Mouse (Mus musculus) midbrain, embryonic 15.5 days (tissue): Measurements from ENCODE around the gene 4930442H23Rik. TPM values are rescaled to one million over a fixed set of nuclear protein-coding genes. Genes with fewer than 3 reads are reported as not detected.

Experiments
- ATAC-seq: fragments of 200-750 bp; cut with Nextera tagmentation; replicated peaks from 2 replicates; pipeline ENCODE4 v1.8.0; 2017; ENCODE audit warnings: moderate TSS enrichment
- H3K27ac ChIP-seq: fragments of 300-500 bp; sonication (generic); 2 replicates; pipeline ENCODE4 v1.5.1; 2015; ENCODE audit warnings: mild to moderate bottlenecking, inconsistent platforms
- H3K27me3 ChIP-seq: fragments of 300-500 bp; sonication (generic); replicated peaks from 2 replicates; pipeline ENCODE4 v1.6.1; 2015; ENCODE audit warnings: inconsistent platforms
- H3K36me3 ChIP-seq: fragments of 300-500 bp; sonication (generic); replicated peaks from 2 replicates; pipeline ENCODE4 v1.6.1; 2015; ENCODE audit warnings: inconsistent platforms
- H3K4me1 ChIP-seq: fragments of 300-500 bp; sonication (generic); 2 replicates; pipeline ENCODE4 v1.6.1; 2015; ENCODE audit warnings: inconsistent platforms
- H3K4me2 ChIP-seq: fragments of 300-500 bp; sonication (generic); 2 replicates; pipeline ENCODE4 v1.6.1; 2015; ENCODE audit warnings: inconsistent platforms, mild to moderate bottlenecking, moderate library complexity
- H3K4me3 ChIP-seq: fragments of 300-500 bp; sonication (generic); 2 replicates; pipeline ENCODE4 v1.5.1; 2015; ENCODE audit warnings: mild to moderate bottlenecking, inconsistent platforms
- H3K9ac ChIP-seq: fragments of 300-500 bp; sonication (generic); 2 replicates; pipeline ENCODE4 v1.6.1; 2015; ENCODE audit warnings: mild to moderate bottlenecking, inconsistent platforms
- H3K9me3 ChIP-seq: fragments of 300-500 bp; sonication (generic); 2 replicates; pipeline ENCODE4 v1.6.1; 2016; ENCODE audit warnings: inconsistent platforms
- WGBS: fragments of 180-500 bp; shearing (Covaris S2); methylation state at CpG from one replicate; pipeline ENCODE4 v1.1.7; 2015; ENCODE audit warnings: mixed read lengths; 5-methylcytosine and 5-hydroxymethylcytosine counted together
- polyA plus RNA-seq: library from polyadenylated mRNA; unstranded; fragments of >200 nt; fragmentation: Nextera tagmentation; extraction: Ambion mirVana; gene quantifications from 2 replicates; pipeline ENCODE4 v1.2.1, GENCODE M21; 2015

Gene 4930442H23Rik
- polyA plus RNA-seq, 1 experiment from 2014 or later = not detected

DNA sequence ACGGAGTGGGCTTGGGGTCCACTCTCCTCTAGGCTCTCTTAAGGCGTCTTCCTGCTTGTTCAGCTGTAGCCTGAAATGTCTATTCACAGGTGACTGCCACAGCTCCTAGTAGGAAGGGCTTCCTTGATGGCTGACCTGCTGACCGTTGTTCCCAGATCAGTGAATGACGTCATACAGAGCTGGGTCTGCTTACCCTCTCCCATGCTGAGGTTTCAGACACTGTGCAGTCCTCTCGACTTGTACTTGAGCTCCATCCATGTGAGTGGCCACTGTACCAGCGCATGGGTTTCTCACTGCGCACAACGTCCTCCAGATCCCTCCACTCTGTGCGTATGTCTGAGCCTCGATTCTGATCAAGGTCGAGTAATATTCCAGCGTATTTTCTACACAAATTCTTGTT lies 31.0 kb downstream of the 4930442H23Rik start:
- H3K27ac ChIP-seq = no peak overlapping the region
- 82% methylated on average over 12 of the region's 12 CpGs for WGBS
- no peaks in the 10 kb centered on the region for H3K27me3 ChIP-seq
- H3K4me1 ChIP-seq = no peaks in the 10 kb centered on the region
- peaks cover 58% of the 10 kb centered on the region for H3K36me3 ChIP-seq
- no peaks in the 10 kb centered on the region for H3K9me3 ChIP-seq
- no peak overlapping the region for H3K9ac ChIP-seq
- H3K4me3 ChIP-seq = no peak overlapping the region
- no peak overlapping the region for H3K4me2 ChIP-seq
- ATAC-seq = no peak

DNA sequence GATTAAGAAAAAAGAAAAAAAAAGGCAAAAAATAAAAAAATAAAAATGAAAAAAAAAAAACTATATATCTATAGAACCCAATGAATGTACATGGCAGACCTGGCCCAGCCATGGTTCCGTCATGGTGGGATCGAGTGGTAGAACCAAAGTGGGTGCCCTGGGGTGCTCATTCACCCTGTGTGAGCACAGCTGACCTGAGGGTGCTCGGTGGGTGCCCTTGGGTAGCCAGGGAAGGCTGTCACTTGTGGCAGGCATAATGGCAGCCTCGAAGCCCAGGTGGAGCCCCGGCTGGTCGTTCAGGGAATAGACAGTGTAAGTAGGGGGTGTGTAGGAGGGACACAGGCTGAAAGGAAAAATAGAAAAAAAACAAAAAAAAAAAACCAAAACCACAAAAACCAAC lies 32.4 kb downstream of the 4930442H23Rik start:
- Histone ChIP-seq H3K36me3 (peaks cover 51% of the 10 kb centered on the region), H3K4me2 (no peak overlapping the region), H3K9me3 (no peaks in the 10 kb centered on the region), H3K27ac (no peak overlapping the region), H3K4me1 (no peaks in the 10 kb centered on the region), H3K27me3 (no peaks in the 10 kb centered on the region), H3K9ac (no peak overlapping the region), H3K4me3 (no peak overlapping the region)
- WGBS = 80% methylated on average over 6 of the region's 6 CpGs
- no peak for ATAC-seq

DNA sequence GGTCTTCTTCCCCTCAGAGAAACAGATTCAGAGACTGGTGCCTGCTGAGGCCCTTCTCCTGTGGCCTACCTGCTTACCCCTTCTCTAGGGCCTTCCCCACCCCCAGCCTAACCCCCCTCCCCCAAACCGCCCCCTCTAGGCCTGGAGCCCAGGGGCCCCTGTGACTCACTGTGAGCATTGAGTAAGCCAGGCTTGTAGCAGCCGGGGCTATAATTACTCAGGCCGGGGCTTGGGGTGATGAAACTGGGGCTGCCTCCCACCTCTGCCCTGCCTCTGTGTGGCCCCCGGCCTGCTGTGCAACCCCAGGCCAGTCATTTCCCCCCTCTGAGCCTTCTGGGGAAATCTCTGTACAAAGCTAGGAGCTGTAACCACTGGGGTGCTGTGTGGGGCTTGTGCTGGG lies 37.4 kb downstream of the 4930442H23Rik start:
- peaks cover 15% of the 10 kb centered on the region for H3K4me1 ChIP-seq
- H3K4me2 ChIP-seq = no peak overlapping the region
- peaks cover 41% of the 10 kb centered on the region for H3K36me3 ChIP-seq
- no peak overlapping the region for H3K27ac ChIP-seq
- ATAC-seq = no peak
- no peak overlapping the region; the same call in 1 of the 2 replicates for H3K9ac ChIP-seq
- H3K4me3 ChIP-seq = no peak overlapping the region
- WGBS = 94% methylated on average over 4 of the region's 4 CpGs
- H3K27me3 ChIP-seq = no peaks in the 10 kb centered on the region
- H3K9me3 ChIP-seq = no peaks in the 10 kb centered on the region

DNA sequence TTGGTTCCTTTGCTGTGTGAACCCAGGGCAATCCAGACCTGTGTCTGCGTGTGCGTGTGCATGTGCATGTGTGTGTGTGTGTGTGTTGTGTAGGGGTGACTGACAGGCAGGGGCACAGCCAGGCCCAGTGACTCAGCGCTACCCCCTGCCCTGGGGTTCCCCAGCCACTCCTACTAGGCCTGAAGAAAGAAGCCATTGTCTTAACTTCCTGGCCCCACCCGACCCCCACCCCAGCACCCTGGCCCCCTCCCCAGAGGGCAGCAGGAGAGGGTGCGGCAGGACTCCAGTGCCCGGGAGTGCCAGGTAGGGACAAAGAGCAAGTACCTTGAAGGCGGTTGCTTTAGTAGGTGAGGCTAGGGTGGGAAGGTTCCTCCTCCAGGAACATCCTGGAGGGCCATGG lies 37.9 kb downstream of the 4930442H23Rik start:
- WGBS = 92% methylated on average over 7 of the region's 7 CpGs

DNA sequence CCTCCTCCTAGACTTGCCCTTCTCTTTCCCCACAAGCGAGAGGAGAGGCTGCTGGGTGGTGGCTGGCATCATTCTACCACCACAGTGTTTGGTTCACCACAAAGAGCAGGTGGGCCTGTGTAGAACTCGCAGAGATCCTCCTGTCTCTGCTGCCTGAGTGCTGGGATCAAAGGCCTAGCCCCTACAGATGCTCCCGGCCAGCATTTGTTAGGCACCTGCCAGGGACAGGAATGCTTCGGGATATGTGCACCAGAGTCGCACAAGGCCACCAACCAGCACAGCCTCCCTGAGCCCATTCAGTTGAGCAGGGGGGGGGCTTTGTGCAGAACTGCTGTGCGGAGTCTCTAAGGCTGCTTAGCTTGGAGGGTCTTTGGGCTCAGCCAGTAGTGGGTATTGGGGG lies 38.3 kb downstream of the 4930442H23Rik start:
- H3K36me3 ChIP-seq = peaks cover 41% of the 10 kb centered on the region
- H3K4me1 ChIP-seq = peaks cover 25% of the 10 kb centered on the region
- no peak overlapping the region for H3K4me2 ChIP-seq
- no peak overlapping the region for H3K9ac ChIP-seq
- ATAC-seq = no peak
- H3K27me3 ChIP-seq = no peaks in the 10 kb centered on the region
- 94% methylated on average over 6 of the region's 6 CpGs for WGBS
- no peak overlapping the region for H3K27ac ChIP-seq
- H3K4me3 ChIP-seq = no peak overlapping the region
- no peaks in the 10 kb centered on the region for H3K9me3 ChIP-seq

More for the DNA sequence above, 37.9 kb downstream of the 4930442H23Rik start:
- Histone ChIP-seq H3K4me3 (no peak overlapping the region), H3K4me1 (peaks cover 20% of the 10 kb centered on the region), H3K9me3 (no peaks in the 10 kb centered on the region), H3K27ac (no peak overlapping the region), H3K36me3 (peaks cover 41% of the 10 kb centered on the region), H3K27me3 (no peaks in the 10 kb centered on the region), H3K9ac (no peak overlapping the region), H3K4me2 (no peak overlapping the region)
- no peak for ATAC-seq

DNA sequence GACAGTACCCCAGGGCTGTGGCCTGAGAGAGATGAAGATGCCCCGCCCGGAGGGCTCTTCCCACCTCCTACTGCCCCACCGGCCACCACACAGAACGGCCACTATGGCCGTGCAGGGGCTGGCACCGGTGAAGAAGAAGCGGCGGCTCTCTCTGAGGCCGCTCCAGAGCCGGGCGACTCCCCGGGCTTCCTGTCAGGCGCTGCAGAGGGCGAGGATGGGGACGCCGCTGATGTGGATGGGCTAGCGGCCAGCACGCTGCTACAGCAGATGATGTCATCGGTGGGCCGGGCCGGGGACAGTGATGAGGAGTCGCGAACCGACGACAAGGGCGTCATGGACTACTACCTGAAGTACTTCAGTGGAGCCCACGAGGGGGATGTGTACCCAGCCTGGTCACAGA lies 39.0 kb downstream of the 4930442H23Rik start:
- ATAC-seq = no peak
- no peaks in the 10 kb centered on the region for H3K27me3 ChIP-seq
- 94% methylated on average over 27 of the region's 27 CpGs for WGBS
- H3K4me3 ChIP-seq = no peak overlapping the region
- H3K27ac ChIP-seq = no peak overlapping the region
- H3K4me1 ChIP-seq = peaks cover 31% of the 10 kb centered on the region
- H3K4me2 ChIP-seq = no peak overlapping the region
- peaks cover 41% of the 10 kb centered on the region for H3K36me3 ChIP-seq
- no peaks in the 10 kb centered on the region for H3K9me3 ChIP-seq
- H3K9ac ChIP-seq = no peak overlapping the region

DNA sequence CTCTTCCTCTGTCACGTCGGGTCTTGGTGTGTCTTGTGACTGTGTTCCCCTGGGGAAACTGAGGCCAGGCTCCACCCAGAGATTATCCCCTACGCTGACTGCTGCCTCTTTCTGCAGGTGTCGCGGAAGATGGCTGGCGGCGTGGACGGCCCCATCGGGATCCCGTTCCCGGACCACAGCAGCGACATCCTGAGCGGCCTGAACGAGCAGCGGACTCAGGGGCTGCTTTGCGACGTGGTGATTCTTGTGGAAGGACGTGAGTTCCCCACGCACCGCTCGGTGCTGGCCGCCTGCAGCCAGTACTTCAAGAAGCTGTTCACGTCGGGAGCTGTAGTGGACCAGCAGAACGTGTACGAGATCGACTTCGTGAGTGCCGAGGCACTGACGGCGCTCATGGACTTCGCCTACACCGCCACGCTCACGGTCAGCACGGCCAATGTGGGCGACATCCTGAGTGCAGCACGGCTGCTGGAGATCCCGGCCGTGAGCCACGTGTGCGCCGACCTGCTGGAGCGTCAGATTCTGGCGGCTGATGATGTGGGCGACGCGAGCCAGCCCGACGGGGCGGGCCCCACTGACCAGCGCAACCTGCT lies 39.7 kb downstream of the 4930442H23Rik start:
- WGBS = 96% methylated on average over 52 of the region's 52 CpGs

DNA sequence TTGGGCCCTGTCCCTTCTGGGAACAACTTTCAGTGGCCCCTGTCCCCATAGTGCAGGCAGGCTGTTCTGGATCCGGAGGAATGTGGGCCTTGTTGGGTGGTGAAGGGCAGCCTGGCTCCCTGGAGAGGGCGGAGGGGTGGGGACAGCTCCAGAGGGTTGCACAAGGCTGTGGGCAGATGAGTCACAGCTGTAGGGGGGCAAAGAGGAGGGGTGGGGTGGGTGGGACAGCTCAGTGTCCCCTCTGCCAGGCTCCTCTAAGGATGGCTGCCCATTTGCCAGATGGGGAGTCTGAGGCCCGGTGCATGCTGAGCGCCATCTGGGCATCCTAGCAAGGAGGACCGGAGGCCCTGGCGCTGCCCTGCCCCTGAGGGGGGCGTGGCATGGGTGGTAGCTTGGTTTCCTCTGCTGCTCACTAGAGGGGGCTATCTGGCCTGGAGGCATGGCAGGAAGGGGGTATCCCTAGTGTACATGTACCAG lies 40.5 kb downstream of the 4930442H23Rik start:
- no peaks in the 10 kb centered on the region for H3K27me3 ChIP-seq
- H3K4me2 ChIP-seq = no peak overlapping the region
- no peaks in the 10 kb centered on the region for H3K9me3 ChIP-seq
- peaks cover 46% of the 10 kb centered on the region for H3K4me1 ChIP-seq
- no peak overlapping the region for H3K4me3 ChIP-seq
- peaks cover 33% of the 10 kb centered on the region for H3K36me3 ChIP-seq
- 0 out of 2 replicates have a peak overlapping the region, but pooled peaks have one; percentile 17 for H3K27ac ChIP-seq
- WGBS = 89% methylated on average over 7 of the region's 7 CpGs
- ATAC-seq = no peak
- H3K9ac ChIP-seq = no peak overlapping the region

More for the DNA sequence above, 39.7 kb downstream of the 4930442H23Rik start:
- H3K4me1 ChIP-seq = peaks cover 38% of the 10 kb centered on the region
- H3K27ac ChIP-seq = no peak overlapping the region
- no peaks in the 10 kb centered on the region for H3K9me3 ChIP-seq
- ATAC-seq = no peak
- no peak overlapping the region for H3K9ac ChIP-seq
- no peak overlapping the region for H3K4me2 ChIP-seq
- no peak overlapping the region for H3K4me3 ChIP-seq
- peaks cover 39% of the 10 kb centered on the region for H3K36me3 ChIP-seq
- no peaks in the 10 kb centered on the region for H3K27me3 ChIP-seq

DNA sequence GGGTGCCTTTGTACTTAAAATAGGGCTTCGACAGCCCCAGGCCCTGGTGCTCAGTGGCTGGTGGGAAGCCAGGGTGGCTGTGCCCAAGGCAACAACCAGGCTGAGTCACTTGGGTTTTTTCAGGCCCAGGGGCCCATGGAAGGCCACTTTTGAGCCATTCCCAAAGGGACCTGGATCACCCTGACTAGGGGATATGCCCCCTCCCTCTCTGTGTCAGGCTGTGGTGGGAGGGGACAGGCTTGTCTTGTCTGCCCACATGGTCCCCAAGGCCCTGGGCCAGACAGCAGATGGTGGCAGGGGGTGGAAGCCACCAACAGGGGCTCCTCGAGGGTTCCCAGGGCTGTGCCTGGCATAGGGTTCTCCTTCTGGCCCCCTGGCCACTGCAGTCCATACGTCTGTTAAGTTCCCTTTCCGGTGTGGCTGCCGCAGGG lies 41.1 kb downstream of the 4930442H23Rik start:
- H3K9me3 ChIP-seq = no peaks in the 10 kb centered on the region
- no peak overlapping the region; the same call in 1 of the 2 replicates for H3K27ac ChIP-seq
- H3K4me1 ChIP-seq = peaks cover 49% of the 10 kb centered on the region
- H3K4me3 ChIP-seq = no peak overlapping the region
- WGBS = 57% methylated on average over 5 of the region's 5 CpGs
- no peak for ATAC-seq
- no peak overlapping the region for H3K9ac ChIP-seq
- no peak overlapping the region for H3K4me2 ChIP-seq
- H3K36me3 ChIP-seq = peaks cover 27% of the 10 kb centered on the region
- no peaks in the 10 kb centered on the region for H3K27me3 ChIP-seq

DNA sequence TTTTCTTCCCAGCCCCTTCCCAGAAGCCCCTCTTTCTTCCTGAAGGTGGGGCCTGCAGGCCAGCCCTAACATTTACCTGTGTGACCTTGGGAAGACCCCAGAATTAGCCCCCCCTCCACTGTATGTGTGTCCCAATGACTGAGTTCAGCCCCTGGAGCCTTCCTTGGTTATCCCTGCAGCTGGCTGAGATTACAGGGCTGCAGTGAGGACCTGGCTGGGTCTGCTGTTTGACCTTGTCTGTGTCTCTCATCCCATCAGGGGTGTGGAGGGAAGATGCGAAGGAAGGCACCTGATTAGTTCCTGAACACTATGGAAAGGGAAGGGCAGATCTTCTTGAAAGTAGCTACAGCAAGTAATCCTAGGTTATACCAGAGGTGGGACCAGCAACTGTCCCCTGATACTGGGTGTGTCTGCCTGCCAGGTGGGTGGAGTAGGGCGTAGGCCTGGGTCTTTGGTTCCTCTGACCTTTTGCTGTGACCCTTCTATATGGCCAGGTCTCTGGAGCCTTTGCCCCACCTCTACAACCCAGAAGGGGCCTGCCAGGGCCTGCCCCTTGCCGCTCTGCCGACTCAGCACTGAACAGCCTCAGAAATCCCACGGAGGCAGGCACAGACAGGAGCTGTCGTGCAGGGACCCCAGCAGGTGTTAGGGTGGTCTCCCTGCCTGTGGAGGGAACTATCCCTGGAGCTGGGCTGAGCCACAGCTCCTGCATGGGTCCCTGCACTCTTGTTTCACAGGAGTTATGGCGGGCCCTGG lies 42.0 kb downstream of the 4930442H23Rik start:
- no peaks in the 10 kb centered on the region for H3K27me3 ChIP-seq
- peaks cover 25% of the 10 kb centered on the region for H3K36me3 ChIP-seq
- H3K9me3 ChIP-seq = no peaks in the 10 kb centered on the region
- 79% methylated on average over 7 of the region's 7 CpGs for WGBS
- H3K4me1 ChIP-seq = peaks cover 49% of the 10 kb centered on the region
- no peak overlapping the region for H3K4me3 ChIP-seq
- ATAC-seq = no peak
- H3K9ac ChIP-seq = no peak overlapping the region
- no peak overlapping the region for H3K4me2 ChIP-seq
- H3K27ac ChIP-seq = no peak overlapping the region

DNA sequence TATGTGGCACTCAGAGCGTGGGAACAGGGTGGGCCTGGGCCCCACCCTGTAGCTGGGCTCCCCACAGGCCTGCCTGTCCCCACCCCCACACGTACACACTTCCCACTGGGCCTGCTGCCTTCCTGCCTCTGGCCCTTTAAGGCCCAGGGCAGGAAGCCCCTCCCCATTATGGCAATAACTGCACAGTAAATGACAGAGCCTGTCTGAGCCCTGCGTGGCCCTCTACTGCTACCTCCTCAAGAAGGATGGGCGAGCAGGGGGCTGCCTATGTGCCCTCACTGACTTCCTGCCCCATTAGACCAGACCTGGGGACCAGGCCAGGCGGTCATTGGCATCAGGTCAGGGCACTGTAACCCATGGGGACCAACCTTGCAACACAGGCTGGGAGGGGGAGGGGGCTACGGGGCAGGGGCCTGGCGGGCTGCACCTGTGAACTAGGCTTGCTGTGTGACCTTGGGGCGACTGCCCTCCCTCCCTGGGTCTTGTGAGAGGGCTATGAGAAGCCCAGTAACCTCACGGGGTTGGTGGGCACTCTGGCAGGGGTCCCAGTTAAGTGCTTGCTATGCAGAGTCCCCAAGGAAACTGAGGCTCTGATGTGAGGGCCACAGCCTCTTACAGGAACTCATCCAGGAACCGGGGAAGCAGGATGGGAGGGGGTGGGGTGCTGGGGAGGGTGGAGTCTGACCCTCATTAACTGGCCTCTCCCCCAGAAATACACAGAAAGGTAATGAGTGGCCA lies 42.8 kb downstream of the 4930442H23Rik start:
- Histone ChIP-seq H3K36me3 (peaks cover 18% of the 10 kb centered on the region), H3K9ac (no peak overlapping the region), H3K4me1 (peaks cover 50% of the 10 kb centered on the region), H3K27ac (no peak overlapping the region), H3K9me3 (no peaks in the 10 kb centered on the region), H3K27me3 (no peaks in the 10 kb centered on the region), H3K4me2 (peak overlapping the region; percentile 17; the same call in 1 of the 2 replicates), H3K4me3 (no peak overlapping the region)
- WGBS = 66% methylated on average over 10 of the region's 10 CpGs
- ATAC-seq = no peak

DNA sequence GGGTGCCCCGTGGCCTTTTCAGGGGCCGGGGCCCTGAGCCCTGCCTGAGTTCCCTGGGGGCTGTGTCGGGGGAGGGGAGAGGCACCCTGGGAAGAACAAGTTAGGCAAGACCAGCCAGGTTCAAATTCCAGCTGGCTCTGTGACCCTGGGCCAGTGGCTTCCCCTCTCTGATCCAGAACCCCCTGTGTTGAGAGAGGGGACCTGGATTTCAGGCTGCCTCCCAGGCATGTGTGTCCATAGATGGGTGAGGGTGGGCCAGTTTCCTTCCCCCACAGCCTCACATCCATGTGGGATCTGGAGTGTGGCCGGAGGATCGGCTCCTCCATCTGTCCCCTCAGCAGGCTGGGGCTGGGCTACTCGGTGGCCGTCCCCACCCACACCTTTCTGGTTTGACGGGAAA lies 43.6 kb downstream of the 4930442H23Rik start:
- Histone ChIP-seq H3K27me3 (peaks cover 5% of the 10 kb centered on the region), H3K9me3 (no peaks in the 10 kb centered on the region), H3K4me3 (no peak overlapping the region), H3K9ac (peak overlapping the region; percentile 30; the same call in 1 of the 2 replicates), H3K27ac (no peak overlapping the region), H3K4me1 (peaks cover 59% of the 10 kb centered on the region), H3K4me2 (0 out of 2 replicates have a peak overlapping the region, but pooled peaks have one; percentile 84), H3K36me3 (peaks cover 12% of the 10 kb centered on the region)
- WGBS = 71% methylated on average over 8 of the region's 8 CpGs
- ATAC-seq = no peak
